Mouse (Mus musculus) intestine, postnatal 0 days (tissue): ENCODE data around the gene Fscn3. TPM values are rescaled to one million over a fixed set of nuclear protein-coding genes. Genes with fewer than 3 reads are reported as not detected.

Experiments
- ATAC-seq: fragments of 200-750 bp; cut with Nextera tagmentation; 2 replicates; pipeline ENCODE4 v1.8.0; 2017; ENCODE audit warnings: mild to moderate bottlenecking, moderate TSS enrichment, moderate library complexity
- H3K27ac ChIP-seq: fragments of 300-500 bp; sonication (generic); 2 replicates; pipeline ENCODE4 v1.5.1; 2014; ENCODE audit warnings: mild to moderate bottlenecking, low read depth, low read length, moderate library complexity
- H3K27me3 ChIP-seq: fragments of 300-500 bp; sonication (generic); replicated peaks from 2 replicates; pipeline ENCODE4 v1.6.1; 2014; ENCODE audit warnings: low read length, mixed read lengths; ENCODE audit not compliant: control insufficient read depth, insufficient read depth
- H3K36me3 ChIP-seq: fragments of 300-500 bp; sonication (generic); 2 replicates; pipeline ENCODE4 v1.6.1; 2014; ENCODE audit warnings: mild to moderate bottlenecking, moderate library complexity; ENCODE audit not compliant: control insufficient read depth, insufficient read depth
- H3K4me1 ChIP-seq: fragments of 300-500 bp; sonication (generic); replicated peaks from 2 replicates; pipeline ENCODE4 v1.6.1; 2014; ENCODE audit warnings: antibody characterized with exemption, low read length, mixed read lengths; ENCODE audit not compliant: control insufficient read depth, insufficient read depth
- H3K4me2 ChIP-seq: fragments of 300-500 bp; sonication (generic); replicated peaks from 2 replicates; pipeline ENCODE4 v1.6.1; 2014; ENCODE audit warnings: low read depth, mild to moderate bottlenecking, moderate library complexity
- H3K4me3 ChIP-seq: fragments of 300-500 bp; sonication (generic); 2 replicates; pipeline ENCODE4 v1.5.1; 2014; ENCODE audit warnings: low read depth, low read length
- H3K9ac ChIP-seq: fragments of 300-500 bp; sonication (generic); 2 replicates; pipeline ENCODE4 v1.6.1; 2014; ENCODE audit warnings: mild to moderate bottlenecking, low read depth, low read length
- H3K9me3 ChIP-seq: fragments of 300-500 bp; sonication (generic); 2 replicates; pipeline ENCODE4 v1.6.1; 2016; ENCODE audit warnings: mixed run types; ENCODE audit not compliant: control insufficient read depth
- CTCF ChIP-seq: sonication (generic); IDR thresholded peaks from 2 replicates; pipeline ENCODE4 v1.5.1; 2016; ENCODE audit warnings: low read depth, mild to moderate bottlenecking, control low read depth, antibody characterized with exemption, moderate library complexity
- WGBS: fragments of 180-500 bp; shearing (Covaris S2); extraction: QIAGEN DNeasy Blood & Tissue Kit; methylation state at CpG from one replicate; pipeline ENCODE4 v1.1.7; 2014; 5-methylcytosine and 5-hydroxymethylcytosine counted together
- polyA plus RNA-seq: library from polyadenylated mRNA; unstranded; fragments of >200 nt; fragmentation: Nextera tagmentation; extraction: Ambion mirVana; gene quantifications from 2 replicates; pipeline ENCODE4 v1.2.1, GENCODE M21; 2015

Gene Fscn3
- polyA plus RNA-seq, 1 experiment from 2014 or later = not detected

- TF ChIP-seq CTCF = no peak
- Histone ChIP-seq H3K9me3 (no peaks in the 10 kb centered on the region), H3K4me1 (0 out of 2 replicates have a peak, but pooled peaks cover 7% of the 10 kb centered on the region), H3K36me3 (peaks cover 23% of the 10 kb centered on the region), H3K27me3 (no peaks in the 10 kb centered on the region), H3K4me2 (peak within 1 kb of the TSS; percentile 70), H3K27ac (peak within 1 kb of the TSS; percentile 84), H3K4me3 (peak within 1 kb of the TSS; percentile 98), H3K9ac (peak within 1 kb of the TSS; percentile 96)
- ATAC-seq = peak; percentile 60
- WGBS = 0% methylated on average over 42 of the region's 42 CpGs
Observed at GRCm38 (mm10) chr6:28423313-28423712, 4.3 kb upstream of the Fscn3 start, which contains the start of gene Arf5. TSS of gene Arf5 (plus strand) at chr6:28423560.

DNA sequence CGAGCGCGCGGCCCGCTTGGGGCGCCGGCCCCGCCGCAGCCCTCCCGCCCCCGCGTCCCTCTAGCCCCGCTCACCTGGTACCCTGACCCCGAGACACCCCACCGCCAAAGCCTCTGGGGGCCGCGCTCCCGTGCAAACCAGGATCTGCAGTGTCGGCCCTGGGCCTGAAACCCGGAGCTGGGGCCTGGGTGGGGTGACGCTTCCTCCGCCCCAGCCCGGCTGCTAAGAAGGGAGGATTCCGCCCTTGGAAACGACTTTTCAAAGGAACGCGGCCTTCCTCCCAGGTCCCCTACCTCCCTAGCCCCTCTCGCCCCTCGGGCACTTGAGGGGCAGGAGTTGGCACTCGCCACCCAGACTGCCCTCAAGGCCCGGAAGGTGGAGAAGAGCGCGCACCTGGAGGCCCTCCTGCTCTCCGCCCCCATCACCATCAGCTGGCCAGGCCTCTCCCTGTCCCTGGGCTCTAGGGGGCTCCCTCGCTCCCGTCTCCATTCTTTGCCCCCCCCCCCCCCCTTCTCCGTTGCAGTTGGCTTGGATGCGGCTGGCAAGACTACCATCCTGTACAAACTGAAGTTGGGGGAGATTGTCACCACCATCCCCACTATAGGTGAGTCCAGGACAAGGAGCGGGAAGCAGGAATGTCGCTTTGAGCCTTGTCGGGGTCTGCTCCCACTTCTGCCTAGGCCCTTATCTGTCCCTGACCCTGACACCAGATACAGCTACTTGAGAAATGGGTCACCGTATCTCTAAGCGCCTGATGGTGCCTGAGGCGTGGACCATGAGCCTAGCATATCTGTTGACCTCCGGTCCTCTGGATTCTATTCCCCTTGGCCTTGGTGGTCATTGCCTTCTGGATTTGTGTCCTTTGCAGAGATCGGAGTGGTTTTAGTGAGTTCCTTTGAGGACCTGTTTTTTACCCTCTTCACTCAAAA lies 3.6 kb upstream of the Fscn3 start:
- H3K27me3 ChIP-seq = no peaks in the 10 kb centered on the region
- H3K36me3 ChIP-seq = peaks cover 16% of the 10 kb centered on the region
- WGBS = 7% methylated on average over 43 of the region's 46 CpGs
- H3K4me2 ChIP-seq = peak overlapping the region; percentile 70
- 0 out of 2 replicates have a peak, but pooled peaks cover 7% of the 10 kb centered on the region for H3K4me1 ChIP-seq
- H3K4me3 ChIP-seq = peak overlapping the region; percentile 98
- peak overlapping the region; percentile 84 for H3K27ac ChIP-seq
- peak; percentile 56 for TF ChIP-seq CTCF
- ATAC-seq = peak; percentile 22
- no peaks in the 10 kb centered on the region for H3K9me3 ChIP-seq
- H3K9ac ChIP-seq = peak overlapping the region; percentile 96

DNA sequence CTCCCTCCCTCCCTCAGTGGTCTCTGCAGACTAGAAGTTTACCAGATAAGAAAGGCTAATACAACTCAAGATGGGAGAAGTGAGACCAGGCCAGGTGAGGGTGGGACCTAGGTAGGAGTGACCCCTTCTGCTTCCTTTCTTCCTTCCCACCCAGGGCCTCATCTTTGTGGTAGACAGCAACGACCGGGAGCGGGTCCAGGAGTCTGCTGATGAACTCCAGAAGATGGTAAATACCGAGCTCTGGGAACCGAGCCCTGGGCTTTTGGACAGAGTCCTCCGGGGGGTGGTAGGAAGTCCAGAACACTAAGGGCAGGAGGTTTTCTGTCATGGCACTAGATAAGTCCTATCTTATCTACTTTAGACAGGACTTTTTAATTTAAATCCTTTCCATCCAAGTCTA lies 2.6 kb upstream of the Fscn3 start:
- Histone ChIP-seq H3K9me3 (no peaks in the 10 kb centered on the region), H3K36me3 (peaks cover 15% of the 10 kb centered on the region), H3K4me1 (0 out of 2 replicates have a peak, but pooled peaks cover 7% of the 10 kb centered on the region), H3K9ac (no peak overlapping the region), H3K4me3 (no peak overlapping the region), H3K27ac (no peak overlapping the region), H3K4me2 (no peak overlapping the region), H3K27me3 (no peaks in the 10 kb centered on the region)
- no peak for ATAC-seq
- 84% methylated on average over 6 of the region's 6 CpGs for WGBS
- TF ChIP-seq CTCF = no peak

GRCm38 (mm10) chr6:28428290-28428689 lies 701 bp downstream of the Fscn3 start, which contains the start of gene Gcc1:
TSS of gene Gcc1 (minus strand) at chr6:28428390.
- TF ChIP-seq CTCF = no peak
- no peak within 1 kb of the TSS for H3K9ac ChIP-seq
- no peaks in the 10 kb centered on the region for H3K9me3 ChIP-seq
- peaks cover 15% of the 10 kb centered on the region for H3K36me3 ChIP-seq
- 0 out of 2 replicates have a peak, but pooled peaks cover 3% of the 10 kb centered on the region for H3K4me1 ChIP-seq
- no peak within 1 kb of the TSS for H3K4me3 ChIP-seq
- no peak within 1 kb of the TSS for H3K4me2 ChIP-seq
- H3K27ac ChIP-seq = no peak within 1 kb of the TSS
- no peak for ATAC-seq
- no peaks in the 10 kb centered on the region for H3K27me3 ChIP-seq
- 89% methylated on average over 3 of the region's 3 CpGs for WGBS

DNA sequence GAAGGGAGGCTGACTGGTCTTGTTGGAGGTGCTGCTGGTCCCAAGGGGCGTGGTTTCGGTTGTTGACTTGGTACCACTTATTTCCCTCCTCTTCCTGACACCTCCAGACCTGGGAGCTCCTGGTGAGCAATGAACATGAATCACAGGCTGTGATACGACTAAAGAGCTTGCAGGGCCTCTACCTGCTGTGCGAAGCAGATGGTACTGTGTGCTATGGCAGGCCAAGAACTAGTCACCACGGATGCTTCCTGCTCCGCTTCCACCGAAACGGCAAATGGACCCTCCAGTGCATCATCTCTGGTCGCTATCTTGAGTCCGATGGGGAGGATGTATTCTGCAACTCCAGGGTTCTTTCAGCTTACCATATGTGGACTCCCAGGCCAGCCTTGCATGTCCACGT lies 2.3 kb downstream of the Fscn3 start:
- H3K4me2 ChIP-seq = no peak overlapping the region
- no peaks in the 10 kb centered on the region for H3K9me3 ChIP-seq
- 0 out of 2 replicates have a peak, but pooled peaks cover 3% of the 10 kb centered on the region for H3K4me1 ChIP-seq
- no peak overlapping the region for H3K27ac ChIP-seq
- no peak overlapping the region for H3K9ac ChIP-seq
- peaks cover 15% of the 10 kb centered on the region for H3K36me3 ChIP-seq
- no peak for ATAC-seq
- no peak overlapping the region for H3K4me3 ChIP-seq
- 91% methylated on average over 11 of the region's 11 CpGs for WGBS
- no peak for TF ChIP-seq CTCF
- no peaks in the 10 kb centered on the region; the same call in 1 of the 2 replicates for H3K27me3 ChIP-seq

- H3K4me2 ChIP-seq = peak overlapping the region; percentile 43
- WGBS = 60% methylated on average over 10 of the region's 10 CpGs
Observed at GRCm38 (mm10) chr6:28430795-28431537, 3.4 kb downstream of the Fscn3 start.

More at GRCm38 (mm10) chr6:28430795-28431537, 3.4 kb downstream of the Fscn3 start:
- Histone ChIP-seq H3K4me1 (0 out of 2 replicates have a peak, but pooled peaks cover 3% of the 10 kb centered on the region), H3K36me3 (peaks cover 10% of the 10 kb centered on the region), H3K9ac (no peak overlapping the region), H3K9me3 (no peaks in the 10 kb centered on the region), H3K27me3 (peaks cover 8% of the 10 kb centered on the region), H3K27ac (no peak overlapping the region), H3K4me3 (no peak overlapping the region)
- TF ChIP-seq CTCF = no peak
- ATAC-seq = no peak; the same call in 1 of the 2 replicates
